Mouse (Mus musculus) cerebellum, adult 2 months (tissue): Measurements from ENCODE around the gene Tmem104. TPM values are rescaled to one million over a fixed set of nuclear protein-coding genes. Genes with fewer than 3 reads are reported as not detected.

Experiments
- DNase-seq, 2 experiments: peaks; one replicate each; pipeline ENCODE4 v3.0.0; 2021
- H3K27ac ChIP-seq: fragments of 200-500 bp; 2 replicates; pipeline ENCODE4 v1.5.1; 2012; ENCODE audit warnings: low read length, control low read depth, inconsistent platforms; ENCODE audit not compliant: insufficient read depth
- H3K27me3 ChIP-seq: fragments of 200-500 bp; 2 replicates; pipeline ENCODE4 v1.6.1; 2012; ENCODE audit warnings: inconsistent platforms, mild to moderate bottlenecking, low read length, moderate library complexity; ENCODE audit not compliant: control insufficient read depth, insufficient read depth
- H3K4me1 ChIP-seq: fragments of 200-500 bp; 2 replicates; pipeline ENCODE4 v1.6.1; 2011; ENCODE audit warnings: low read length; ENCODE audit not compliant: control insufficient read depth, insufficient read depth
- H3K4me3 ChIP-seq: fragments of 200-500 bp; replicated peaks from 2 replicates; pipeline ENCODE3; 2011; ENCODE audit warnings: mild to moderate bottlenecking, low read depth, low read length, control low read depth; ENCODE audit not compliant: insufficient read depth
- CTCF ChIP-seq: fragments of 200-500 bp; IDR thresholded peaks from 2 replicates; pipeline ENCODE4 v1.5.1; 2011; ENCODE audit warnings: low read depth, mild to moderate bottlenecking, control low read depth, low read length, moderate library complexity, borderline replicate concordance; ENCODE audit not compliant: insufficient read depth
- POLR2A ChIP-seq: fragments of 200-500 bp; IDR thresholded peaks from 2 replicates; pipeline ENCODE4 v1.6.1; 2011; ENCODE audit warnings: low read length, control low read depth, borderline replicate concordance; ENCODE audit not compliant: insufficient read depth
- WGBS: fragments of 180-500 bp; shearing (Covaris S2); methylation state at CpG from one replicate; pipeline ENCODE4 v1.1.7; 2018; 5-methylcytosine and 5-hydroxymethylcytosine counted together
- polyA plus RNA-seq: library from polyadenylated mRNA; depleted of rRNA; stranded (reverse); fragments of >200 nt; gene quantifications from 2 replicates; pipeline ENCODE4 v1.2.3, GENCODE M21; 2012; rRNA removed

Gene Tmem104
- 12.5 and 13.3 TPM in 2 replicates for polyA plus RNA-seq

- DNase-seq: peak; percentile 99
- H3K4me3 ChIP-seq: peak within 1 kb of the TSS; percentile 73
- H3K4me1 ChIP-seq: peaks cover 7% of the 10 kb centered on the region
- peak; percentile 95 for TF ChIP-seq POLR2A
- TF ChIP-seq CTCF: no peak
- H3K27ac ChIP-seq: peak within 1 kb of the TSS; percentile 31
- under 1% methylated on average over 39 of the region's 39 CpGs for WGBS
- no peaks in the 10 kb centered on the region for H3K27me3 ChIP-seq
These were observed at the start of gene Tmem104 for GRCm38 (mm10) chr11:115187224-115187639. Tmem104 (plus strand) TSS chr11:115187487.

- Histone ChIP-seq H3K4me3 (no peak overlapping the region), H3K27me3 (no peaks in the 10 kb centered on the region), H3K4me1 (no peaks in the 10 kb centered on the region), H3K27ac (no peak overlapping the region)
- no peak for DNase-seq
- 83% methylated on average over 5 of the region's 5 CpGs for WGBS
- TF ChIP-seq CTCF: no peak
- TF ChIP-seq POLR2A: no peak
These were observed 48.6 kb upstream of the Tmem104 start for GRCm38 (mm10) chr11:115138597-115139262.

GRCm38 (mm10) chr11:115141970-115142369, 45.3 kb upstream of the Tmem104 start:
- Histone ChIP-seq H3K27ac (no peak overlapping the region), H3K27me3 (no peaks in the 10 kb centered on the region), H3K4me3 (no peak overlapping the region), H3K4me1 (no peaks in the 10 kb centered on the region)
- no peak for TF ChIP-seq POLR2A
- no peak for TF ChIP-seq CTCF
- no peak for DNase-seq
- 85% methylated on average over 2 of the region's 2 CpGs for WGBS

- H3K27ac ChIP-seq: no peak overlapping the region
- peaks cover 4% of the 10 kb centered on the region; the same call in 1 of the 2 replicates for H3K4me1 ChIP-seq
- no peak overlapping the region for H3K4me3 ChIP-seq
- no peak for TF ChIP-seq CTCF
- no peak for TF ChIP-seq POLR2A
- DNase-seq: no peak
- H3K27me3 ChIP-seq: no peaks in the 10 kb centered on the region
- WGBS: 66% methylated on average over 4 of the region's 4 CpGs
These were observed 39.5 kb upstream of the Tmem104 start for GRCm38 (mm10) chr11:115147813-115148212.

- no peak for DNase-seq
- Histone ChIP-seq H3K4me3 (no peak overlapping the region), H3K4me1 (peaks cover 12% of the 10 kb centered on the region; the same call in 1 of the 2 replicates), H3K27me3 (no peaks in the 10 kb centered on the region), H3K27ac (no peak overlapping the region)
- WGBS: 84% methylated on average over 6 of the region's 6 CpGs
- no peak for TF ChIP-seq POLR2A
- TF ChIP-seq CTCF: no peak
These were observed 36.5 kb upstream of the Tmem104 start for GRCm38 (mm10) chr11:115150741-115151254.

GRCm38 (mm10) chr11:115151755-115152429, 35.4 kb upstream of the Tmem104 start:
- Histone ChIP-seq H3K27ac (peak overlapping the region; percentile 32; the same call in 1 of the 2 replicates), H3K4me3 (peak overlapping the region; percentile 62), H3K27me3 (no peaks in the 10 kb centered on the region), H3K4me1 (peaks cover 12% of the 10 kb centered on the region; the same call in 1 of the 2 replicates)
- TF ChIP-seq CTCF (no peak), POLR2A (peak; percentile 43; the same call in 1 of the 2 replicates)
- DNase-seq: peak; percentile 84 to 85
- WGBS: 13% methylated on average over 15 of the region's 15 CpGs

GRCm38 (mm10) chr11:115153088-115153487, 34.2 kb upstream of the Tmem104 start:
- Histone ChIP-seq H3K4me3 (no peak overlapping the region), H3K27ac (no peak overlapping the region), H3K4me1 (peaks cover 12% of the 10 kb centered on the region; the same call in 1 of the 2 replicates), H3K27me3 (no peaks in the 10 kb centered on the region)
- no peak for DNase-seq
- WGBS: 84% methylated on average over 9 of the region's 9 CpGs
- TF ChIP-seq POLR2A (no peak), CTCF (no peak)
